Mouse (Mus musculus): ENCODE results near the gene Zg16.

- TF ChIP-seq CTCF (IDR thresholded peaks at IDR 0.05; ENCODE audit: extremely low read depth, insufficient read depth, low read length) (peak; percentile 75), POLR2A (IDR thresholded peaks at IDR 0.05; ENCODE audit: extremely low read depth, insufficient read depth, low read length) (no peak)
Measured at GRCm38 (mm10) chr7:127104560-127105332, 17.6 kb upstream of the Zg16 start.
